Mouse (Mus musculus): ENCODE data around the gene Tnfrsf23.
"Not testable (repeated sequence)": the region's sequence is repeated elsewhere in the genome, so short reads cannot be mapped to it uniquely, and the experiment has no call there.

DNA sequence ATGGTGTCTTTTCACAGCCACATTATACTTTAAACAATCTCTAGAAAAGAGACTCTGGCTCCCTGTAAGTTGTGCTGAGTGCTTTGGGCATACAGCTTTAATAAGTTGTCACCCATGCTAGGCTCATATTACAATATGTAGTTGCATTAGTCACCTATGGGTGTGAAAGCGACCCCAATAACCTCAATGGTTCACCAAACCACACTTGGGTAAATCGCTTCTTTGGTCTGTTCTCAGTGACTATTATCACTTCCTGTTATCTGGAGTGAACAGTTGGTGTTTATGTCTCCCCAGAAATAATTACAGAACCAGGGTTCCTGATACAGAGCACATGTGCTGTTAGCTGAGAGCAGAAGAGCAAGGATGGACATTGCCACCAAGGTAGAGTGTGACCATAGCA is 41.7 kb downstream of the Tnfrsf23 start:
- not testable (repeated sequence) for TF ChIP-seq POLR2A (IDR thresholded peaks at IDR 0.05; ENCODE audit: low read depth, low read length); CTCF (IDR thresholded peaks at IDR 0.05; ENCODE audit: borderline replicate concordance, insufficient read depth, low read length)

Data from embryonic fibroblast, embryonic 13.5 days (primary cell).